14 mouse cellular contexts compared by ENCODE assay signal in genomic region chr4:107535126-107535525, GRCm38 (mm10).
DNase-seq lines count a peak whose midpoint lies in the region; ATAC-seq and TF ChIP-seq lines count a peak whose summit lies in the region.
"Had no signal": no experiment of that assay in that cellular context is flagged by ENCODE, and none has a peak within 500 bp of the region (broad histone marks: within the 10 kb centered on the region; RNA-seq: fewer than 3 reads in every experiment).

No protein-coding gene starts in this region.

- peak; percentile 22 for DNase-seq in gastrocnemius, adult 2 months
- no peak for DNase-seq in gastrocnemius, adult 8-10 months (ENCODE audit: low spot score in 2 of 2)
- DNase-seq in lung, postnatal 14 days, result peak; percentile 39
- no peak for DNase-seq in lung, postnatal 0 days (ENCODE audit: low spot score)
- DNase-seq in cerebellum, adult 18-20 months, result peak; percentile 28 to 40
- DNase-seq in kidney, adult 9 months, result peak; percentile 43
- DNase-seq: heart, adult 18-20 months had no signal

- H3K9ac ChIP-seq in lung, postnatal 0 days (replicated peaks; ENCODE audit: low read depth), result no peak overlapping the region
- H3K9ac ChIP-seq in heart, embryonic 11.5 days (ENCODE audit: low read depth, low read length), result no peak overlapping the region
- H3K9ac ChIP-seq: embryonic facial prominence, embryonic 13.5 days; forebrain, embryonic 13.5 days; liver, embryonic 12.5 days had no signal

- TF ChIP-seq CTCF in gastrocnemius, adult 2 months (IDR thresholded peaks at IDR 0.05), result no peak
- TF ChIP-seq CTCF in lung, postnatal 0 days (IDR thresholded peaks at IDR 0.05), result no peak

- TF ChIP-seq EP300 in lung, postnatal 0 days (IDR thresholded peaks at IDR 0.05), result no peak

- no peaks in the 10 kb centered on the region for H3K27me3 ChIP-seq in lung, postnatal 0 days (replicated peaks; ENCODE audit: insufficient read depth, low read length)
- no peaks in the 10 kb centered on the region for H3K27me3 ChIP-seq in heart, embryonic 11.5 days (ENCODE audit: control insufficient read depth, insufficient read depth, low read length)
- H3K27me3 ChIP-seq: forebrain, embryonic 13.5 days had no signal

- 48% methylated on average over 11 of the region's 11 CpGs for WGBS in lung, postnatal 0 days
- 77% methylated on average over 11 of the region's 11 CpGs for WGBS in heart, embryonic 11.5 days (ENCODE audit: insufficient replicate concordance)

- H3K4me3 ChIP-seq in gastrocnemius, adult 2 months, result peak overlapping the region; percentile 26
- H3K4me3 ChIP-seq in lung, postnatal 0 days (ENCODE audit: low read depth, low read length), result no peak overlapping the region
- no peak overlapping the region for H3K4me3 ChIP-seq in heart, embryonic 11.5 days (ENCODE audit: low read depth, low read length)
- H3K4me3 ChIP-seq: embryonic facial prominence, embryonic 13.5 days; forebrain, embryonic 13.5 days; liver, embryonic 12.5 days had no signal

- H3K36me3 ChIP-seq in lung, postnatal 0 days (ENCODE audit: insufficient read depth, low read length), result no peaks in the 10 kb centered on the region
- H3K36me3 ChIP-seq in heart, embryonic 11.5 days (ENCODE audit: control insufficient read depth, insufficient read depth, low read length), result no peaks in the 10 kb centered on the region
- H3K36me3 ChIP-seq: embryonic facial prominence, embryonic 13.5 days; G1E; liver, embryonic 12.5 days had no signal

- no peak overlapping the region for H3K4me2 ChIP-seq in lung, postnatal 0 days (replicated peaks; ENCODE audit: low read depth, low read length)
- H3K4me2 ChIP-seq in heart, embryonic 11.5 days, result no peak overlapping the region
- H3K4me2 ChIP-seq: embryonic facial prominence, embryonic 13.5 days; forebrain, embryonic 13.5 days; liver, embryonic 12.5 days had no signal

- no peak overlapping the region for H3K27ac ChIP-seq in gastrocnemius, adult 2 months
- no peak overlapping the region for H3K27ac ChIP-seq in lung, postnatal 0 days (ENCODE audit: low read length)
- no peak overlapping the region for H3K27ac ChIP-seq in heart, embryonic 11.5 days (ENCODE audit: low read depth, low read length)
- H3K27ac ChIP-seq: embryonic facial prominence, embryonic 13.5 days; forebrain, embryonic 13.5 days; liver, embryonic 12.5 days had no signal

- H3K4me1 ChIP-seq in lung, postnatal 0 days (ENCODE audit: insufficient read depth, low read depth, low read length), result no peaks in the 10 kb centered on the region
- peaks cover 6% of the 10 kb centered on the region for H3K4me1 ChIP-seq in heart, embryonic 11.5 days (ENCODE audit: control insufficient read depth, insufficient read depth, low read length)
- H3K4me1 ChIP-seq: forebrain, embryonic 13.5 days; liver, embryonic 12.5 days had no signal

- H3K9me3 ChIP-seq in lung, postnatal 0 days (ENCODE audit: low read length), result no peaks in the 10 kb centered on the region
- no peaks in the 10 kb centered on the region for H3K9me3 ChIP-seq in heart, embryonic 11.5 days (replicated peaks; ENCODE audit: control insufficient read depth, low read length)
- H3K9me3 ChIP-seq: embryonic facial prominence, embryonic 13.5 days; forebrain, embryonic 13.5 days had no signal

- intact Hi-C loops in gastrocnemius, adult 2 months (cut with DNase I), result loop anchor here (5.0 kb wide), 1 partner anchor 87 kb away; no protein-coding TSS in a partner anchor

- no peak for ATAC-seq in lung, postnatal 0 days
- ATAC-seq in heart, embryonic 11.5 days (replicated peaks; ENCODE audit: insufficient number of reproducible peaks, low FRiP score, low TSS enrichment), result no peak
- no peak for ATAC-seq in frontal cortex, adult (ENCODE audit: low TSS enrichment)
- ATAC-seq: forebrain, embryonic 13.5 days; intestine, embryonic 16.5 days; liver, embryonic 12.5 days had no signal

Comparison
In these comparisons a context has a peak if more than half of its experiments do, and no peak if none do; other contexts are left out.
1. DNase-seq: peak in gastrocnemius, adult 2 months (single experiment), lung, postnatal 14 days (single experiment), cerebellum, adult 18-20 months (2 of 2) and kidney, adult 9 months (single experiment); none in gastrocnemius, adult 8-10 months (0 of 2) and lung, postnatal 0 days (single experiment).